Mouse (Mus musculus): ENCODE measurements at regions not wholly inside any gene's neighbourhood (a gene's known extent, or its start where the extent isn't known, plus 50 kb on each side); places are given as distances from the start of the nearest gene placed in this dataset.

DNA sequence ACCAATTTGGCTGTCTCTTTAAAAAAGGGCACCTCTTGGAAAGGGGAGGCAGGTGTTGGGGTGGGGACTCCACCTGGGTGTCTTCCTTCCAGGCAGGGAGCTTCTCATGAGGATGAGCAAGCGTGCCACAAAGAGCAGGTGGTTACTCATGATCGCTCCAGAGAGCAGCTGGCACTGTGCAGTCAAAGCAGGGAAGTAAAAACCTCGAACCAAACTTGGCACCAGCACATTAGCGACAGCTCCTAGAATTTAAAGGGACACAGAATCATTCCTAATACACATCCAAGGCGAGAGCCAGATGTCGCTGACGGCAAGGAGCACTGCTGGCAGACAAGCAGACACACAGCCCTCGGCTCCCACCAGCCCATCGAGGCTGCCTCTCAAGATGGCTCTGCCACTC lies 70.4 kb downstream of the Irx5 start:
- no peak for ATAC-seq (ENCODE audit: insufficient read depth, low FRiP score, low TSS enrichment)
- H3K27me3 ChIP-seq (ENCODE audit: control insufficient read depth, insufficient read depth, low read length): no peaks in the 10 kb centered on the region
- no peak overlapping the region for H3K4me3 ChIP-seq (ENCODE audit: low read depth, low read length)
- no peaks in the 10 kb centered on the region for H3K9me3 ChIP-seq (ENCODE audit: control insufficient read depth, low read length)
- no peak overlapping the region for H3K9ac ChIP-seq (ENCODE audit: low read length)
- H3K36me3 ChIP-seq (ENCODE audit: control insufficient read depth, insufficient read depth, low read length): no peaks in the 10 kb centered on the region
- WGBS: 85% methylated on average over 9 of the region's 9 CpGs
- H3K27ac ChIP-seq (ENCODE audit: low read depth, low read length): no peak overlapping the region
- DNase-seq (ENCODE audit: low spot score): no peak
- no peaks in the 10 kb centered on the region for H3K4me1 ChIP-seq (ENCODE audit: control insufficient read depth, insufficient read depth, low read length)
- H3K4me2 ChIP-seq (ENCODE audit: low read depth): no peak overlapping the region

DNA sequence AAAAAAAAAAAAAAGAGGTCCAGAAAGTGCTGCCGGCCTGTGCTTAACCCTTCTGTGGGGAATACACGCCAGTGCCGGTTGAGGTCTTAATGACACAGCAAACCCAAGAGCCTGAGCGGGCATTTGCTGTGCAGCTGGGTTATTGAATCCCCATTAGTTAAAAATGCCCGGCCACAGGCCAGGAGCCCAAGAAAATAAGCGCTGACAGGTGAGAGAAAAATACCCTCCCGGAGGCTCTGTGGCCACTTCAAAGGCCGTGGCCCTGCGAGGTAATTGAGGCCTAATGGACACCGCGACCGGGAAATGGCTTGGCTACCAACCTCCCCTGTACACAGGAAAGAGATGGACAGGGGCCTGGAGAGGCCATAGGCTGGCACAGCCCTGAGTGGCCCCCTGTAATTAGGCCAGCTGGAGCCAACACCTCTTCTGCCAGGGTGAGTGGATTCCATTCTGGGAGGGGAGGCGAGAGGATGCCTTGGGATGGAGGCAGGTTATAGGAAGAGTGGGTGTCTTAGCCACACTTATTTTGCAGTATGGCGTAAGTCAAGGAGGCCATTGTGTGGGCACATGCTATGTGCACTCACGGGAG lies 79.7 kb downstream of the Irx5 start:
- Histone ChIP-seq H3K27ac (ENCODE audit: low read depth, low read length) (no peak overlapping the region), H3K27me3 (ENCODE audit: control insufficient read depth, insufficient read depth, low read length) (no peaks in the 10 kb centered on the region), H3K9me3 (ENCODE audit: control insufficient read depth, low read length) (no peaks in the 10 kb centered on the region), H3K4me3 (ENCODE audit: low read depth, low read length) (no peak overlapping the region), H3K4me2 (ENCODE audit: low read depth) (no peak overlapping the region), H3K36me3 (ENCODE audit: control insufficient read depth, insufficient read depth, low read length) (no peaks in the 10 kb centered on the region), H3K4me1 (ENCODE audit: control insufficient read depth, insufficient read depth, low read length) (no peaks in the 10 kb centered on the region), H3K9ac (ENCODE audit: low read length) (no peak overlapping the region)
- DNase-seq (ENCODE audit: low spot score) (no peak), ATAC-seq (ENCODE audit: insufficient read depth, low FRiP score, low TSS enrichment) (no peak)
- 63% methylated on average over 15 of the region's 15 CpGs for WGBS

DNA sequence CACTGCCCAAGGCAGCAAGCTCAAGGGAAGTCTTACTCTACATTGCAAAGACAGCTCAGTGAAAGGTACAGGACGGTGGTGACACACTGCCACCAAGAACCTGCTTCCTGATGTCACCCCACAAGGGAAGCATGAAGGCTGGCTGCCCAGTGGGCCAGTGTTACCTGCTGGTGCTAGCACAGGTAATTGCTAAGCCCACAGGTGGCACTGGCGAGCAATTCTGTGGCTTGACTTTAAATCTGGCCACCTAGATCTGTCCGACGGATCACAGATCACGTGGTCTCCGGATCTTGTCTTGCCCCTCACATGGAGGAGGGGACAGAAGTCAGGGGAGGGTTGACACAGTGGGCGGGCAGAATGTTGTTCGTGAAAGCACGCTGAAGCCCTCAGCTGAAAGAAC lies 80.9 kb downstream of the Irx5 start:
- Histone ChIP-seq H3K27ac (ENCODE audit: low read depth, low read length) (no peak overlapping the region), H3K4me2 (ENCODE audit: low read depth) (no peak overlapping the region), H3K36me3 (ENCODE audit: control insufficient read depth, insufficient read depth, low read length) (no peaks in the 10 kb centered on the region), H3K9me3 (ENCODE audit: control insufficient read depth, low read length) (no peaks in the 10 kb centered on the region), H3K4me3 (ENCODE audit: low read depth, low read length) (no peak overlapping the region), H3K27me3 (ENCODE audit: control insufficient read depth, insufficient read depth, low read length) (no peaks in the 10 kb centered on the region), H3K4me1 (ENCODE audit: control insufficient read depth, insufficient read depth, low read length) (no peaks in the 10 kb centered on the region), H3K9ac (ENCODE audit: low read length) (no peak overlapping the region)
- 48% methylated on average over 9 of the region's 9 CpGs for WGBS
- ATAC-seq (ENCODE audit: insufficient read depth, low FRiP score, low TSS enrichment) (no peak), DNase-seq (ENCODE audit: low spot score) (no peak)

DNA sequence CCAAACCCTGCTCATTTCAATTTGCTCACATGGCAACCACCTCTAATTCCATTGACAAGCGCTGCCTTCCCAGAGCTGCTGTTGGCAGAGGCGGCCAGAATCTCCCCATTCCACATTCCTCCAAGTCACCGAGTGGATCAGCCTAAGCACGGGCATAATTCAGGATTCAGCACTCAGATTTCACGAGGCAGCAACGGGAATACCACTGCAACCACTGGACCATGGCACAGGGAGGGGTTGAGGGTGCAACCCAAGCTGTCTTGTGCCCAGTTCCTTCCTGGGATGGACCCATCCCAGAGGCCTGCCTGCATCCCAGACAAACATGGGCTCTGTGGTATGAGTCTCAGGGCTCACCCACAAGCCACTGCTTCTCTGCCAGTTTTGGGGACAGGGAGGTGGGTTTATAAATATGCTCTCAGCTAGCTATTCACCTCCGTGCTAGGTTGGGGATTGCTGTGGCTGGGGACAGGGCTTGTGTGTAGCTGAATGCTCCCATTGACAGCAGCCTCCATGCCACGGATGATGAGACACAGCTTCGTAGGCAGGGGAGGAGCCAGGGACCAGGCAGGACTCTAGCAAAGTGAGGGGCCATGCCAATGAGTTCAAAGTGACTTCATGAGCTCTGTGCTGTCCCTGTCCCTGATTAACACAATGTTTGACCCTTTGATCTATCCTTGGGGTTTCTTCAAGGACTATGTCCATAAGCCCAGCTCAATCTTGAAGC lies 82.5 kb downstream of the Irx5 start:
- Histone ChIP-seq H3K9me3 (ENCODE audit: control insufficient read depth, low read length) (no peaks in the 10 kb centered on the region), H3K27ac (ENCODE audit: low read depth, low read length) (no peak overlapping the region), H3K27me3 (ENCODE audit: control insufficient read depth, insufficient read depth, low read length) (no peaks in the 10 kb centered on the region), H3K36me3 (ENCODE audit: control insufficient read depth, insufficient read depth, low read length) (no peaks in the 10 kb centered on the region), H3K4me1 (ENCODE audit: control insufficient read depth, insufficient read depth, low read length) (no peaks in the 10 kb centered on the region), H3K9ac (ENCODE audit: low read length) (no peak overlapping the region), H3K4me3 (ENCODE audit: low read depth, low read length) (no peak overlapping the region), H3K4me2 (ENCODE audit: low read depth) (no peak overlapping the region)
- ATAC-seq (ENCODE audit: insufficient read depth, low FRiP score, low TSS enrichment) (no peak), DNase-seq (ENCODE audit: low spot score) (no peak)
- WGBS: 82% methylated on average over 9 of the region's 9 CpGs

DNA sequence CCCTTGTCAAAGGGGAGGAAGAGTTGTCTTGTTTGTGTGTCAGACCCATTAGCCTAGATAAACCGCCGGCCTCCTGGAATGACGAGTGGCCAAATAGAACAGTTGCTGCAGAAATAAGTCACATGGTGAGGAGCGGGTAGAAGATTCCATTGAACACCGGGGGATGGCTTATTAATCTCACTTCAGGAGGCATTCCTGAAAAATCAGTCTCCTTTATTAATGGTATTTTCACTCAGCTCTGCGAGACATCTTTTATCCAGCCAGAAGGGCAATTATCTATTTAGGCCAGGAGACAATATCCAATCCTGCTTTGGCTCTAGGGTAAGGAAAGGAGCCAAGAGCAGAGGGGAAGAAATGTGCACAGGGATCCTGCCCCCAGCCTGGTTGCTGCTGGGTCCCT lies 84.7 kb downstream of the Irx5 start:
- no peak for ATAC-seq (ENCODE audit: insufficient read depth, low FRiP score, low TSS enrichment)
- Histone ChIP-seq H3K27me3 (ENCODE audit: control insufficient read depth, insufficient read depth, low read length) (no peaks in the 10 kb centered on the region), H3K4me3 (ENCODE audit: low read depth, low read length) (no peak overlapping the region), H3K36me3 (ENCODE audit: control insufficient read depth, insufficient read depth, low read length) (no peaks in the 10 kb centered on the region), H3K9me3 (ENCODE audit: control insufficient read depth, low read length) (no peaks in the 10 kb centered on the region), H3K4me1 (ENCODE audit: control insufficient read depth, insufficient read depth, low read length) (no peaks in the 10 kb centered on the region), H3K4me2 (ENCODE audit: low read depth) (no peak overlapping the region), H3K27ac (ENCODE audit: low read depth, low read length) (no peak overlapping the region), H3K9ac (ENCODE audit: low read length) (no peak overlapping the region)
- DNase-seq (ENCODE audit: low spot score): no peak
- WGBS: 71% methylated on average over 6 of the region's 6 CpGs

DNA sequence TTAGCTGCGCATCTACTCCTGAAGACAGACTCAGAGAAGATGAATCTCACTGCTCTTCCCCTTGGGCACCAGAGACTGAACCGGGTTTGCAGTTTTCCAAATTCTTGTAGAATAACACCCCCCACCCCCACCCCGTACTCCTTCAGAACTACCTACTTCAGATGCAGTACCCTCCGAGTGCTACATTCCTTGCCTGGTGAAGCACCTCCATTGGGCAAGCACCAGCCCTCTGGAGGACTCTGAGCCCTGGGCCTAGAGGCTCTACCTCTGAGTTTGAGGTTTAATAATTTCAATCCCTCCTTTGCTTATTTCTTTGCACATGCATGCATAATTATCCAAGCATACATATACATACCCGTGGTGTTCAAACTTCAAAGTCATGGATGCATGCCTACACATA lies 101.9 kb downstream of the Irx5 start:
- peaks cover 3% of the 10 kb centered on the region; the same call in 1 of the 2 replicates for H3K4me1 ChIP-seq (ENCODE audit: control insufficient read depth, insufficient read depth, low read length)
- H3K4me2 ChIP-seq (ENCODE audit: low read depth): no peak overlapping the region
- ATAC-seq (ENCODE audit: insufficient read depth, low FRiP score, low TSS enrichment) (no peak), DNase-seq (ENCODE audit: low spot score) (no peak)
- H3K27me3 ChIP-seq (ENCODE audit: control insufficient read depth, insufficient read depth, low read length): peaks cover 13% of the 10 kb centered on the region
- no peaks in the 10 kb centered on the region for H3K36me3 ChIP-seq (ENCODE audit: control insufficient read depth, insufficient read depth, low read length)
- H3K4me3 ChIP-seq (ENCODE audit: low read depth, low read length): no peak overlapping the region
- H3K9me3 ChIP-seq (ENCODE audit: control insufficient read depth, low read length): no peaks in the 10 kb centered on the region; the same call in 1 of the 2 replicates
- 82% methylated on average over 5 of the region's 5 CpGs for WGBS
- no peak overlapping the region for H3K9ac ChIP-seq (ENCODE audit: low read length)
- H3K27ac ChIP-seq (ENCODE audit: low read depth, low read length): no peak overlapping the region

DNA sequence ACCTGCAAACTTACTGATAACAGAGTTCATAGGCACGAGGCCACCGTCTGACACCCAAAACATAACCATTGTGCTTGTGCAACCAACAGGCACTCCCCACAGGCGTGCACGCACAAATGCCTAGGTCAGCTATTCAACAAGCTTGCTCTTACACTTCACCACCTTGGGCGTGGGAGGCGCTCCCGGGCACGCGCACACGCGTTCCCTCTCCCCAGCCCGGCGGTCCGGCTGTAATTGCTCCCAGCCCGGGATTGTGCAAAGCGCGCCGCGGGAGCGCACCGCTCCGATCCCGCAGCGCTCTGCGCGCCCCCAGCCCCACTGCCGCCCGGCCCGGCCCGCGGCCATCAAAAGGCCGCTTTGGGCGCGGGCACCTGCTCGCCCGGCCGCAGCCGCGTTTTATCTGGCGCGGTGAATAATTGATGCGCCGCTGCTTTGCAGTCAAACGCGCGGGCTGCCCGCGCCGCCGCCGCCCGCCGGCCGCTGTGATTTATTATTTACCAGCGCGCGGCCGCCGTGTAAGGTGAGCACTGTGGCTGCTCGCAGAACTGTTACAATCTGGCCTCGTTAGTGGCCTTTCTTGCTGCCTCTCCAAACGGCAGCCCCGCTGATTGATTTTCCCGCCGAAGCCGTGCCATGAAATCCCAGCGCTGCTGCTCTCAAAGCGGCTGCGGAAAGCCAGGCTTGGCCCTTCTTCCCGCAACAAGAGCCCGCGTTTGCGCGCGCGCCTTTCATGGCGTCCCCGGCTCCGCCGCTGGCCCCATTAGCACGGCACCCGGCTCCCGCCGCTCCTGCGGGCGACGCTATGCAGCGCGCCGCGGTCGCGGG lies 102.9 kb downstream of the Irx5 start:
- Histone ChIP-seq H3K4me3 (ENCODE audit: low read depth, low read length) (peak overlapping the region; percentile 57), H3K9me3 (ENCODE audit: control insufficient read depth, low read length) (no peaks in the 10 kb centered on the region), H3K27ac (ENCODE audit: low read depth, low read length) (peak overlapping the region; percentile 27; the same call in 1 of the 2 replicates), H3K4me1 (ENCODE audit: control insufficient read depth, insufficient read depth, low read length) (peaks cover 3% of the 10 kb centered on the region; the same call in 1 of the 2 replicates), H3K36me3 (ENCODE audit: control insufficient read depth, insufficient read depth, low read length) (no peaks in the 10 kb centered on the region), H3K4me2 (ENCODE audit: low read depth) (peak overlapping the region; percentile 97), H3K9ac (ENCODE audit: low read length) (peak overlapping the region; percentile 69), H3K27me3 (ENCODE audit: control insufficient read depth, insufficient read depth, low read length) (peaks cover 13% of the 10 kb centered on the region)
- WGBS: under 1% methylated on average over 92 of the region's 93 CpGs
- ATAC-seq (ENCODE audit: insufficient read depth, low FRiP score, low TSS enrichment): peak; percentile 79
- DNase-seq (ENCODE audit: low spot score): peak; percentile 75

DNA sequence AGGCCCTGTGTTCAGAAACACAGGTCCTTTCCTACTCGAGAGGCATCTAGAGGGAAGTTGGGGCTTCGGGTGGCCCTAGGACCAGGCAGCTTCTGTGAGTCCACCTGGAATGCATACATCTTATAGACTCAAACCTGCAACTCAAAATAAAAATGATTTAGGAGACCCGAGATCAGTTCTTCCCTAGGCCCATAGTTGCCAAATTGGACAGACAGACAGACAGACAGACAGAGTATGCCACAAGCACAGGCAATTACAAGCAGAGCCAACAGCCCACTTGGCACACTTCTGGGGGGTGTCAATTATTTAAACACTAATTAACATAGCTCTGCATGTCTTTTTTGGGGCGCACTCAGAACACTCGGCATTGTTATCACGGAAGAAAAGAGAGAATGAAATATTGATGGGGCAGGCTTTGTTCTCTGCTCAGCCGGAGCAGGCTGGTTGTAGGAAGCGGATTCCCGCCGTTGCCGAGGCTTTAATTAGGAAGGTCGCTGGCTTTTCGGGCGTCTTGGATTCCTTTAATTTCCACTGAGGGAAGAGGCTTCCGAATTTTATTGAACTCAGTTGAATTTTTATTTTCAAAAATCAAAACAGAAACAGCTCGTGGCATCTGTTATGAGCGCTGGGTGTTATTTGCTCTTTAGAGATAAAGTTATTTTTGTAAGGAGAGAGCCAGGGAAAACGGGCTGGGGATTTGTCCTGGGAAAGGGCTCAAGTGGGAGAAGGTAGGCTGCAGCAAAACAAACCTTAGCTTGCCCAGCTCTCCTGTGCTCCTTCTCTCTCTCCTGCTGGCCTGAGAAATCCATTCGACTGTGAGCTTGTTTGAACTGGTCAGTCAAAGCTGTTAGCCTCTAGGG lies 111.9 kb downstream of the Irx5 start:
- Histone ChIP-seq H3K9me3 (ENCODE audit: control insufficient read depth, low read length) (no peaks in the 10 kb centered on the region), H3K4me1 (ENCODE audit: control insufficient read depth, insufficient read depth, low read length) (no peaks in the 10 kb centered on the region), H3K36me3 (ENCODE audit: control insufficient read depth, insufficient read depth, low read length) (no peaks in the 10 kb centered on the region), H3K9ac (ENCODE audit: low read length) (no peak overlapping the region; the same call in 1 of the 2 replicates), H3K4me3 (ENCODE audit: low read depth, low read length) (no peak overlapping the region), H3K27ac (ENCODE audit: low read depth, low read length) (no peak overlapping the region), H3K4me2 (ENCODE audit: low read depth) (no peak overlapping the region), H3K27me3 (ENCODE audit: control insufficient read depth, insufficient read depth, low read length) (no peaks in the 10 kb centered on the region)
- DNase-seq (ENCODE audit: low spot score) (peak; percentile 41), ATAC-seq (ENCODE audit: insufficient read depth, low FRiP score, low TSS enrichment) (no peak)
- WGBS: 32% methylated on average over 19 of the region's 19 CpGs

Measured in neural tube, embryonic 11.5 days (tissue).